Mouse (Mus musculus) fat pad, adult 2 months (tissue): ENCODE data around the gene Cinp.
"Not testable (repeated sequence)": the region's sequence is repeated elsewhere in the genome, so short reads cannot be mapped to it uniquely, and the experiment has no call there.

Experiments used
- DNase-seq: peaks from one replicate; pipeline ENCODE4 v3.0.0-alpha.2; 2011; ENCODE audit warnings: low read depth, low spot score; ENCODE audit errors: extremely low read depth

The Cinp gene

DNA sequence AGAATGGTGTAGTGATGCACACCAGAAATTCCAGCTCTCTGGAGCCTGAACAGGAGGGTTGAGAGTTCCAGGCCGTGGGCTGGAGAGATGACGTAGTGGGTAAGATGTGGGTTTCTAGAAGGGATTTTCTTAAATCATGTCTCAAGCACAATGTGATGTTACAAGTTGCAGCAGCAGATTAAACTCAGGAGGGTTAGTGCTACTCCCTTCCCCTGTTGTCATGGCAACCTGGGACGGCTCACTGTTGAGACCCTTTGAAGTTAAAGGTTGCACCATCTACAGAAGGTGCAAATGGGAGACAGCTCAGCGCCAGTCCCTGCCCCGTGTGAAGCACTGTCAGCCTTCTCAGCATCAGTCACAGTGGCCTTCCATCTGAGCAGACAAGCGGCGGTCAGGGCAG is 27.7 kb downstream of the Cinp start:
- DNase-seq: no peak

DNA sequence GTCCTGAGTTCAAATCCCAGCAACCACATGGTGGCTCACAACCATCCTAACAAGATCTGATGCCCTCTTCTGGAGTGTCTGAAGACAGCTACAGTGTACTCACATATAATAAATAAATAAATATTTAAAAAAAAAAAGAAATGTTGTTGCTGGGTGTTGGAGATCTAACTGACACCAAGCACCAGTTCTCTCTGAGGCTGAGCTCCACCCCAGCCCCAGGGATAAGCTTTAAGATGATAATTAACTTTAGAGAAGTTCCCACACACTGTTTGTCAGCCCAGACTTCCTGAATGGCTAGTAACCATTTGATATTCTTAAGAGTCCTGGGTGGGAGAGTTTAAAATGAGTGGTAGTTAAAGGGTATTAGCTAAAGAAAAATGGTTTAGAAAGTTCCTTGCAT is 28.7 kb downstream of the Cinp start:
- no peak for DNase-seq

- not testable (repeated sequence) for DNase-seq
Observed at GRCm38 (mm10) chr12:110858681-110859080, 30.3 kb downstream of the Cinp start.

GRCm38 (mm10) chr12:110857196-110857595 is 31.7 kb downstream of the Cinp start:
- DNase-seq: no peak

DNA sequence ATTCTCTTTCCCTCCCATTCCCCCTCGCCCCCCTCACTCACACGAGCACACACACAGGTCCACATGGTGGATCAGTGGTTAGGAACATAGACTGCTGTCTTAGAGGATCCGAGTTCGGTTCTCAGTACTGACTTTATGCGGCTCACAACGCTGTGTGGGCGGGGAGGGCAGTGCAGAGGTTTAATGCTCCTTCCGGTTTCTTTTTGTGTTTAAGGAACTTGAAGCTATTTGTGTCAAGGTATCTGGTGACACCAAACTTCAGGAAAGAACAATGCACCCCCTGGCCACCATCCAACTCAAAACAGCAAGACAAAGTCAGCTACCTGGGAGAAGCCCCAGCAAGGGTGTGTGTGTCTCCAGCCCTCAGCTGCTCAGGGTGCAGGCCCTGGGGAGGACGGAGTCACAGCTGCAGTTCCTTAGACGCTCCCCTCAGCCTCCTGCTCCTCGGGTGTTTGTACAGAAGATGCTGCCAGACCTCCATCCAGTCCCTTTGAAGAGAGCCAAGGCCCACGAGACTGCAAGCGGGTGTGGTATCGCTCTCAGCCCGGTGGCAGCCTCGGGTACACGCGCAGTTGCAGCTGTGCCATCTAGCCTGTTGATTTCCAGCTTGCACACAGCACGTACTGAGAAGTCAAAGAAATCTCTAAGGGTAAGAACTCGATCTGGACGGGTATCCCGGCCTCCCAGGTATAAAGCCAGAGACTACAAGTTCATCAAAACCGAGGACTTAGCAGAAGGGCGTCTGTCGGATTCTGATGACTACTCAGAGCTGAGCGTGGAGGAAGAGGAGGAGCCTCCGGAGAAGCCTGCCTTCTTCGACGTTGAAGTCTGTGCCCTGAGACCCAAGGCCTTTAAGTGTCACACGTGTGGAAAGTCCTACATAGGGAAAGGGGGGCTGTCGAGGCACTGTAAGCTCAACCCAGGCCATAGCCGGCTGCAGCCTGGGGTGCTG is 33.9 kb downstream of the Cinp start:
- DNase-seq: no peak

DNA sequence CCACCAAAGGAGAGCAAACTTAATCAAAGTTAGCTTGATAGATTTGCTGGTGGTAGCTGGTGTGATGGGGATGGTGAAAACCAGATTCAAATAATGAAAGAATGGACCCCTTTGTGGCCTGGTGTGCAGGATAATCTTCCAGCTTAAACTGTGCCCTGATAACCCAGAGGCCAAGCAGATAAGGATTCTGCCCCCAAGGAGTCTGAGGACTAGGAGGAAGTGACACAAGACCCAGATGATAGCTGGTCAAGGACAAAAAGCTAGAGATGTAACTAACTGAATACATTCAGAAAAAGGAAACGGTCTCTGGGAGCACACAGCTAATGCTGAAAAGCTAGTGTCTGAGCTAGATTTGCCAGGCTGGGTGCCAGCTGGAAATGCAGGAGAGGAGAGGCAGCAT is 37.0 kb downstream of the Cinp start:
- no peak for DNase-seq

- DNase-seq: no peak
Observed at GRCm38 (mm10) chr12:110851414-110851813, 37.5 kb downstream of the Cinp start.

GRCm38 (mm10) chr12:110850929-110851256 is 38.1 kb downstream of the Cinp start:
- DNase-seq: no peak

DNA sequence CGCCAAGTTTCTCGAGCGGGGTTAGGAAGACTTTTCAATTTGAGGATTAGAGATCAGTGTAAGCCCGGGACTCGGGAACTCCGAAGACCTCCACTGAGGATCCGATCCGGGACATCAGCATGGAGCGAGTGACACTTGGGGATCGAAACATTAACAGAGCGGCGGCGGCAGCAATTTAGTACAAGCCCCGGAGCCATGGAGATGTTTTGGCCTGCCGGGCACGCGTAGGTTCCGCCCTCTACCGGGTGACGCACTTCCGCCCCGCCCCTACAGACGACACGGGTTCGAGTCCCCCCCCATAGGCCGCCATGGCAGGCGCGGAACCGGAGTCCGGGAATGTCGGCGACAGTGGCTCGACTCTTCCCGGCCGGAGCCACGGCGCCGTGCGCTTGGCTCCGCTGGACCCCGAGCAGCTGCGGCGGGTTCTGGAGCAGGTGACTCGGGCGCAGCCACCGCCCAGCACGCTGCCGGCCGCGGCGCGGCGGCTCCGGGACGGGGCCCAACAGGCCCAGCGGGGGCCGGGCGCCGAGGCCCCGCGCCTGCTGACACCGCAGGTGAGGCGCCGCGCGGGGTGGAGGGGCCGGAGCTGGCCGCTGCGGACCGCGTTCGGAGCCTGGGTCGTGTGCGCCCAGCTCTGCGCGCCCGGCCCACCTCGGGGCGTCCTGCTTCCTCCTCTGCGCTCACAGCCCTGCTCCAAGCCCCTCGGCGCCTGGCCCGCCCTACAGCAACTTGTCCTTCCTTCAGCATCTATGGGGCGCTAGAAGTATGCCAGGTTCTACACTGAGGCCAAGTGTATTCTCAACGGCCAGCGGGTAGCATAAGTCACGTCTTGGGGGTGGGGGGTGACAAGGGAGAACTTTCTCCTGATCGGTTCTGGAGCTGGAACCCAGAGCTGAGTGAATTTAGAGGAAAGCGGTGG is 38.7 kb downstream of the Cinp start, which contains the start of gene Zfp839:
Gene Zfp839 (plus strand): TSS at position 244 of the 919 bp plus-strand sequence.
- no peak for DNase-seq

DNA sequence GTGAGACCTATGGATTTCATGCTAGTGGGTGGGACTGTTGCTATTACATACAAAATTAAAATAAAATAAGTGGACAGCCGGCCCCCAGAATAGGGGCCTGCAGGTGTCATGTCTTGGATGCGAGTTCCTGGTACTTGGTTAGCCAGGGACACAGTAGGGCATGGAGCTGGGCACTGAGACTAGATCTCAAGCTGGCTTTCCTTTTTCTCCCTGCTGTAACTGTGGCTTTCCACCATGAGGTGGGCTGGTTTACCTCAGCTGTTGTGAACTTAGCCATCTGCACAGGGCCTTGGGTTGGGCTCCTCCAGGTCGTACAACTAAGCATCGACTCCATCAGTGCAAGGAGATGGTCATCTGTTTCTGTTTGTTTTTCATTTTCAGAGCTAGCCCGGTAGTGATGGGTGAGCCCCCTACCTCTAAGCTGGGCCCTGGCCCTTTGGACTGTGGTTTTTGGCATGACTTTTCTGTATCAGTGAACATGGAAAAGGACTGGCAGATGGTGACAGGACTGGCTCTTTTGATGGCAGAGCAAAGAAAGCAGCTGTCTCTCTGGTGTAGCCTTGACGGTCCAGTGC is 42.7 kb downstream of the Cinp start:
- no peak for DNase-seq

- DNase-seq: peak; percentile 58
Observed at GRCm38 (mm10) chr12:110845131-110845880, 43.6 kb downstream of the Cinp start.

GRCm38 (mm10) chr12:110844227-110845130 is 44.5 kb downstream of the Cinp start:
- no peak for DNase-seq

DNA sequence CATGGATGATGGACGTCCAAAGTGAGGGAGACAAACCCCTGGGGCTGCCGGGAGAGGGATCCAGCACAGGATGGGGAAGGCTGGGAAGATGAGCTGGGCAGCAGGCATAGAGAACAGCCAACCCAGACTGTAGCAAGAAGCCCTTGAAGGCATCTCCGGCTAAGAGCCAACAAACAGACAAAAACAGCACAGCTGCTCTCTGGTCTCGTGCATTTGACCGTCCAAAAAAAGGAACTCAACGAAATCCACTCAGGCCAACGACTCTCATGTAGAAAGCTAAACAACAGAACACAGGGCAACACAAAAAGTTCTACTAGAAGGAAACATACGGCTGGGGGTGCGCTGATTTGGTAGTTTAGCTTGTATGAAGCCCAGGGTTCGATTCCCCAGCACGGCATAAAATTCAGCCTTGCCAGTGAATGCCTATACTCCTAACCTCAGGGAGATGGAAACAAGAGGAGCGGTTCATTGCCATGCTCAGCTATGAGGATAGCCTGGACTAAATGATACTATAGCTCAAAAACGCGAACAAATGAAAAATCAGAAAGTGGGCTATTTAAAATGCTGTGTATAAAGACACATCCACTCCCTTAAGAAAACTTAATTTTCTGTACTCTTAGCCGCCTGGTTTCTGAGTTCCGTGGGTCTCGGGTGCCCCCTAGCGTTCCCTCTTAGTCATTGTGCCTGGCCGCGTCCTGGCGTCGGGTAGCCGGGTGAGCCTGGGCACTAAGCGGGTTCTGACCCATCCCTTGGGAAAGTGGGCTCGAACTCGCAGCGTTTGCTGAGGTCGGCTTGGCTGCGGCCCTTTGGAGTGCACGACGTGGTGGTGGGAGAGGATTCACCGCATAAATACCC is 45.5 kb downstream of the Cinp start:
- no peak for DNase-seq

DNA sequence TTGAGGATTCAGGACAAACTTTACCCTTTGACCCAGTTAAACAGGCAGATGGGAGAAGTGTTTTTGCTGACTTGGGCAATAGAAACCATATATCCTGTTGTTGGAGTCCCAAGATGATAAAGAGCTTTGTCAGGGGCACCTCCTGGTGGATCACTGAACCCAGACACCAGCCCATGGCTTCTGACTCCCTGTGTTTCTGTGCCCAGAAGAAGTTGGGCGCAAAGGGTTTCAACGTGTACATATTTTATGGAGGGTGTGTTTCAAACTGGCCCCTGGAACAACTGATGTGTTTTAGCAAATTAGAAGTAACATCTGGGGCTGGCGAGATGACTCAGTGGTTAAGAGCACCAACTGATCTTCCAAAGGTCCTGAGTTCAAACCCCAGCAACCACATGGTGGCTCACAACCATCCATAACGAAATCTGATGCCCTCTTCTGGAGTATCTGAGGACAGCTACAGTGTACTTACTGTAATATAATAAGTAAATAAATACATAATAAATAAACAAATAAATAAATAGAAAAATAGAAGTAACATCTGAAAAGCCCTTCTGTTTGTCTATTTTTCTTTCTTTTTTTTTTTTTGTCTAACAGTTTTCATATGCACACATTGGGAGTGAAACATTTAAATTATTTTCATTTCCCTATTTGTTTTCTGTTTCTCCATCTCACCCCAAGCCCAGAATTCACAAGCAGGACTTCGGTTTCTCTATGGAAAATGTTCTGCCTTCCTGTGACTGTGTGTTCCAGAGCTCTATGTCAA is 47.0 kb downstream of the Cinp start:
- no peak for DNase-seq

DNA sequence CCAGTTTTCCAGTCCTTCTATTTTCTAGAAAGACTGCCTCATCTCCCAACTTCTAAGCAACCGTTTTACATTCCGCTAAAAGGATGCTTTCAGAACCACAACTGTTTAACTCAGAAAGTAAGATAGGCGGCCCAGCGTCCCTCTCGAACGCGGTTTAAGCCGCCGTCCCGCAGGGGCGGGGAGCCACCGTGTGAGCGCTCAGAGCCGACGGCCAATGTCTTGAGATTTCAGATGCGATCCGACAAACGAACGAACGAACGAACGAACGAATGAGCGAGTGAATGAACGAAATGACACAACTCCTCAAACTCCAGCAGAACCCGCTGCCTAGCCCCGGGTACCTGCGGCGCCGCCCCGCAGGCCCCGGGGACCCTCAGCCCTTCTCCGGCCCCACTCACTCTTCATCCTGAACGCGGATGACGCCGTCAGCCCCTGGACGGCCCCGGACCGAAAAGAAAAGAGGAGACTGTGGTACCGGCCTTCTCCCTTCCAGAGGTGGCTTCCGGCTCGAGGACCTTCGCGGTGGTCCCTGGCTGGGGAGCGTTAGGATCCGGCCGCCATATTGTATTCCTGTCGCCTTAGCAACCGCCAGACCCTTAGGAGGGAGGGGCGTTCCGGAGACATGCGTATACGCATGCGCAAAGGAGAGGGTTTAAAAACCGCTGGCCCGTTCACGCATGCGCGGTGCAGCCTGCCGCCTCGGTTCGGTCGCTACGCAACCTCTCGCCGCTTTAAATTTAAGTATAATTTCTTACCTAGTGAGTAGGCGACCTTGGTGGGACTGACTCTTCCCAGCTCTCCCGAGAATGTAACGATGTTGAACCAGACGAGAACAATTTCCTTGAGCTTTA is 48.4 kb downstream of the Cinp start, which contains the start of gene Mok:
Gene Mok (minus strand): TSS at position 592 of the 851 bp plus-strand sequence.
- no peak for DNase-seq

DNA sequence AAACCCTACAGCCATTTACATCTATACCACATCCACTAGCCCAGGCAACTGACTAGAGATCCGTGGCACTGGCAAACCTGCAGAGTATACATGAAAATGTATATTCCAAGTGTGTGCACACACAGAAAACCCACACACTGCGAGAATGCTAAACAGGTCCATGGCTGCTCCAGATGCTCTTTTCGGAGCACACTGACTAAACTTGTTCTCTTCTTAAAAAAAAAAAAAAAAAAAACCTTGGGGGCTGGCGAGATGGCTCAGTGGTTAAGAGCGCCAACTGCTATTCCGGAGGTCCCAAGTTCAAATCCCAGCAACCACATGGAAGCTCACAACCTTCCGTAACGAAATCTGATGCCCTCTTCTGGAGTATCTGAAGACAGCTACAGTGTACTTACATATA is 51.1 kb downstream of the Cinp start:
- DNase-seq: no peak
